In genomic region chr14:117930848-117931816, GRCm38 (mm10) we compare ENCODE assay signal across 8 mouse cellular contexts.
DNase-seq lines count a peak whose midpoint lies in the region; ATAC-seq and TF ChIP-seq lines count a peak whose summit lies in the region.

No protein-coding gene starts in this region.

- H3K4me3 ChIP-seq in kidney, adult 2 months (ENCODE audit: insufficient read depth, low read depth, low read length), result no peak overlapping the region
- no peak overlapping the region for H3K4me3 ChIP-seq in hindbrain, postnatal 0 days (ENCODE audit: low read length)
- H3K4me3 ChIP-seq in neural tube, embryonic 15.5 days (replicated peaks), result no peak overlapping the region

- TF ChIP-seq POLR2A in kidney, adult 2 months (IDR thresholded peaks at IDR 0.05; ENCODE audit: low read depth, low read length), result no peak

- peak; percentile 45 for ATAC-seq in hindbrain, postnatal 0 days
- ATAC-seq in neural tube, embryonic 15.5 days (ENCODE audit: low FRiP score), result peak; percentile 39; the same call in 1 of the 2 replicates

- no peak for TF ChIP-seq CTCF in kidney, adult 2 months (conservative IDR thresholded peaks at IDR 0.05; ENCODE audit: insufficient read depth, insufficient read length, low read depth, low read length)
- no peak for TF ChIP-seq CTCF in hindbrain, postnatal 0 days (IDR thresholded peaks at IDR 0.05; ENCODE audit: low read depth)

- no peaks in the 10 kb centered on the region for H3K36me3 ChIP-seq in kidney, adult 2 months (ENCODE audit: control insufficient read depth, insufficient read depth, low read length)
- H3K36me3 ChIP-seq in hindbrain, postnatal 0 days (ENCODE audit: insufficient read depth, low read length), result no peaks in the 10 kb centered on the region
- no peaks in the 10 kb centered on the region for H3K36me3 ChIP-seq in neural tube, embryonic 15.5 days

- peak; percentile 12 for DNase-seq in kidney, adult 2 months
- no peak for DNase-seq in kidney, adult 11 months
- DNase-seq in fibroblast of lung, adult 2 months (ENCODE audit: low read depth), result peak; percentile 21
- no peak for DNase-seq in hindbrain, postnatal 0 days (ENCODE audit: low spot score)
- DNase-seq in right cerebral cortex, postnatal 4 days, result no peak
- DNase-seq in right cerebral cortex, postnatal 10 days (ENCODE audit: low spot score in 2 of 2), result no peak
- DNase-seq in lung, postnatal 10 days, result no peak

- H3K27ac ChIP-seq in kidney, adult 2 months (ENCODE audit: insufficient read depth, low read depth, low read length), result peak overlapping the region; percentile 42; the same call in 1 of the 2 replicates
- peak overlapping the region; percentile 17; the same call in 1 of the 2 replicates for H3K27ac ChIP-seq in hindbrain, postnatal 0 days
- H3K27ac ChIP-seq in neural tube, embryonic 15.5 days (replicated peaks), result peak overlapping the region; percentile 35

- WGBS in kidney, adult 2 months, result 66% methylated on average over 16 of the region's 16 CpGs
- WGBS in hindbrain, postnatal 0 days, result 43% methylated on average over 16 of the region's 16 CpGs
- 56% methylated on average over 16 of the region's 16 CpGs for WGBS in neural tube, embryonic 15.5 days

- no peaks in the 10 kb centered on the region for H3K4me1 ChIP-seq in kidney, adult 2 months (ENCODE audit: control insufficient read depth, insufficient read depth, low read length)
- H3K4me1 ChIP-seq in hindbrain, postnatal 0 days (ENCODE audit: insufficient read depth, low read length), result 0 out of 2 replicates have a peak, but pooled peaks cover 6% of the 10 kb centered on the region
- peaks cover 17% of the 10 kb centered on the region for H3K4me1 ChIP-seq in neural tube, embryonic 15.5 days

- no peaks in the 10 kb centered on the region for H3K9me3 ChIP-seq in hindbrain, postnatal 0 days (ENCODE audit: low read length)
- H3K9me3 ChIP-seq in neural tube, embryonic 15.5 days (replicated peaks), result no peaks in the 10 kb centered on the region

- H3K27me3 ChIP-seq in kidney, adult 2 months (replicated peaks; ENCODE audit: control insufficient read depth, insufficient read depth, low read length), result no peaks in the 10 kb centered on the region
- no peaks in the 10 kb centered on the region for H3K27me3 ChIP-seq in hindbrain, postnatal 0 days (ENCODE audit: insufficient read depth, low read length)
- H3K27me3 ChIP-seq in neural tube, embryonic 15.5 days (replicated peaks), result no peaks in the 10 kb centered on the region

- H3K4me2 ChIP-seq in hindbrain, postnatal 0 days (ENCODE audit: low read depth, low read length), result 0 out of 2 replicates have a peak overlapping the region, but pooled peaks have one; percentile 1
- no peak overlapping the region for H3K4me2 ChIP-seq in neural tube, embryonic 15.5 days

- no peak overlapping the region for H3K9ac ChIP-seq in hindbrain, postnatal 0 days (replicated peaks; ENCODE audit: low read length)
- H3K9ac ChIP-seq in neural tube, embryonic 15.5 days (replicated peaks), result no peak overlapping the region

Comparison
In these comparisons a context has a peak if more than half of its experiments do, and no peak if none do; other contexts are left out.
1. DNase-seq: peak in kidney, adult 2 months (single experiment) and fibroblast of lung, adult 2 months (single experiment); none in kidney, adult 11 months (single experiment), hindbrain, postnatal 0 days (single experiment), right cerebral cortex, postnatal 4 days (single experiment), right cerebral cortex, postnatal 10 days (0 of 2) and lung, postnatal 10 days (single experiment).
2. Peak in every context shown above with its lines, with median percentiles within 50 percentile points of each other: H3K27ac ChIP-seq.